Mouse (Mus musculus) intestine, embryonic 14.5 days (tissue): ENCODE data around the gene Rgl2. TPM values are rescaled to one million over a fixed set of nuclear protein-coding genes. Genes with fewer than 3 reads are reported as not detected.
A peak's percentile ranks its signal among the peaks of the same experiment; 100 is the strongest.

Experiments used
- ATAC-seq: fragments of 200-750 bp; cut with Nextera tagmentation; replicated peaks from 2 replicates; pipeline ENCODE4 v1.8.0; 2017; ENCODE audit warnings: low read depth, moderate number of reproducible peaks, moderate TSS enrichment, moderate library complexity; ENCODE audit not compliant: low FRiP score, low TSS enrichment
- DNase-seq: peaks from one replicate; pipeline ENCODE4 v3.0.0-alpha.2; 2018; ENCODE audit warnings: low spot score
- H3K27ac ChIP-seq: fragments of 300-500 bp; sonication (generic); 2 replicates; pipeline ENCODE4 v1.5.1; 2014; ENCODE audit warnings: low read depth, mild to moderate bottlenecking, control low read depth
- H3K27me3 ChIP-seq: fragments of 300-500 bp; sonication (generic); replicated peaks from 2 replicates; pipeline ENCODE4 v1.6.1; 2014; ENCODE audit warnings: low read length, control low read depth; ENCODE audit not compliant: control insufficient read depth, insufficient read depth
- H3K36me3 ChIP-seq: fragments of 300-500 bp; sonication (generic); 2 replicates; pipeline ENCODE4 v1.6.1; 2014; ENCODE audit warnings: low read length, control low read depth; ENCODE audit not compliant: control insufficient read depth, insufficient read depth
- H3K4me1 ChIP-seq: fragments of 300-500 bp; sonication (generic); replicated peaks from 2 replicates; pipeline ENCODE4 v1.6.1; 2014; ENCODE audit warnings: low read length, control low read depth, mixed read lengths; ENCODE audit not compliant: control insufficient read depth, insufficient read depth
- H3K4me2 ChIP-seq: fragments of 300-500 bp; sonication (generic); 2 replicates; pipeline ENCODE4 v1.6.1; 2014; ENCODE audit warnings: low read length
- H3K4me3 ChIP-seq: fragments of 300-500 bp; sonication (generic); 2 replicates; pipeline ENCODE4 v1.5.1; 2014; ENCODE audit warnings: low read depth, low read length, control low read depth, mixed read lengths
- H3K9ac ChIP-seq: fragments of 300-500 bp; sonication (generic); 2 replicates; pipeline ENCODE4 v1.6.1; 2014; ENCODE audit warnings: mild to moderate bottlenecking, low read length
- H3K9me3 ChIP-seq: fragments of 300-500 bp; sonication (generic); 2 replicates; pipeline ENCODE4 v1.6.1; 2016; ENCODE audit warnings: low read length, control low read depth; ENCODE audit not compliant: control insufficient read depth
- WGBS: fragments of 180-500 bp; shearing (Covaris S2); extraction: QIAGEN DNeasy Blood & Tissue Kit; methylation state at CpG from one replicate; pipeline ENCODE4 v1.1.7; 2014; 5-methylcytosine and 5-hydroxymethylcytosine counted together
- polyA plus RNA-seq: library from polyadenylated mRNA; unstranded; fragments of >200 nt; fragmentation: Nextera tagmentation; extraction: Ambion mirVana; gene quantifications from 2 replicates; pipeline ENCODE4 v1.2.1, GENCODE M21; 2014

The Rgl2 gene
- polyA plus RNA-seq, 1 experiment from 2014 or later, result 34.5 TPM

GRCm38 (mm10) chr17:33962876-33963275 is 33.5 kb downstream of the Rgl2 start:
- Histone ChIP-seq H3K4me1 (no peaks in the 10 kb centered on the region), H3K4me2 (no peak overlapping the region), H3K4me3 (no peak overlapping the region), H3K27me3 (no peaks in the 10 kb centered on the region), H3K36me3 (peaks cover 63% of the 10 kb centered on the region), H3K9me3 (no peaks in the 10 kb centered on the region), H3K9ac (no peak overlapping the region), H3K27ac (no peak overlapping the region)
- DNase-seq, result no peak
- 92% methylated on average over 7 of the region's 7 CpGs for WGBS
- no peak for ATAC-seq

- DNase-seq (no peak), ATAC-seq (no peak)
- Histone ChIP-seq H3K36me3 (peaks cover 43% of the 10 kb centered on the region), H3K4me2 (no peak overlapping the region), H3K4me3 (no peak overlapping the region), H3K27ac (no peak overlapping the region), H3K4me1 (no peaks in the 10 kb centered on the region), H3K9ac (no peak overlapping the region), H3K9me3 (no peaks in the 10 kb centered on the region), H3K27me3 (no peaks in the 10 kb centered on the region)
- WGBS, result 87% methylated on average over 17 of the region's 17 CpGs
These were observed 35.9 kb downstream of the Rgl2 start for GRCm38 (mm10) chr17:33965082-33965845.

GRCm38 (mm10) chr17:33965846-33966550 is 36.7 kb downstream of the Rgl2 start:
- WGBS, result 85% methylated on average over 16 of the region's 16 CpGs
- ATAC-seq (no peak), DNase-seq (no peak)
- peaks cover 38% of the 10 kb centered on the region for H3K36me3 ChIP-seq
- H3K27me3 ChIP-seq, result no peaks in the 10 kb centered on the region
- H3K27ac ChIP-seq, result no peak overlapping the region
- H3K4me3 ChIP-seq, result no peak overlapping the region
- H3K9ac ChIP-seq, result no peak overlapping the region
- no peak overlapping the region for H3K4me2 ChIP-seq
- H3K4me1 ChIP-seq, result no peaks in the 10 kb centered on the region
- no peaks in the 10 kb centered on the region for H3K9me3 ChIP-seq

- peak; percentile 50; the same call in 1 of the 2 replicates for ATAC-seq
- Histone ChIP-seq H3K36me3 (peaks cover 13% of the 10 kb centered on the region; the same call in 1 of the 2 replicates), H3K4me1 (no peaks in the 10 kb centered on the region), H3K4me2 (no peak overlapping the region), H3K9ac (no peak overlapping the region), H3K27ac (no peak overlapping the region), H3K9me3 (no peaks in the 10 kb centered on the region), H3K4me3 (no peak overlapping the region), H3K27me3 (no peaks in the 10 kb centered on the region)
- DNase-seq, result peak; percentile 94
- WGBS, result 5% methylated on average over 9 of the region's 9 CpGs
These were observed 39.1 kb downstream of the Rgl2 start for GRCm38 (mm10) chr17:33968489-33968888.

- Histone ChIP-seq H3K4me3 (no peak overlapping the region), H3K27me3 (no peaks in the 10 kb centered on the region), H3K9ac (no peak overlapping the region), H3K36me3 (peaks cover 13% of the 10 kb centered on the region; the same call in 1 of the 2 replicates), H3K4me2 (no peak overlapping the region), H3K27ac (no peak overlapping the region), H3K4me1 (no peaks in the 10 kb centered on the region), H3K9me3 (no peaks in the 10 kb centered on the region)
- WGBS, result 31% methylated on average over 5 of the region's 5 CpGs
- ATAC-seq, result peak; percentile 18; the same call in 1 of the 2 replicates
- no peak for DNase-seq
These were observed 39.6 kb downstream of the Rgl2 start for GRCm38 (mm10) chr17:33968927-33969326.

- no peak overlapping the region for H3K4me3 ChIP-seq
- no peak for ATAC-seq
- H3K9me3 ChIP-seq, result no peaks in the 10 kb centered on the region
- peaks cover 13% of the 10 kb centered on the region; the same call in 1 of the 2 replicates for H3K36me3 ChIP-seq
- 67% methylated on average over 4 of the region's 4 CpGs for whole genome bisulfite sequencing
- H3K27ac ChIP-seq, result no peak overlapping the region
- H3K4me2 ChIP-seq, result no peak overlapping the region
- no peaks in the 10 kb centered on the region for H3K27me3 ChIP-seq
- H3K9ac ChIP-seq, result no peak overlapping the region
- no peaks in the 10 kb centered on the region for H3K4me1 ChIP-seq
- no peak for DNase-seq
These were observed 40.1 kb downstream of the Rgl2 start for GRCm38 (mm10) chr17:33969394-33969793.

GRCm38 (mm10) chr17:33972691-33973090 is 43.3 kb downstream of the Rgl2 start:
- H3K27me3 ChIP-seq, result peaks cover 8% of the 10 kb centered on the region
- ATAC-seq (no peak), DNase-seq (peak; percentile 79)
- no peak overlapping the region for H3K4me3 ChIP-seq
- 0% methylated on average over 1 of the region's 1 CpGs for WGBS
- no peaks in the 10 kb centered on the region for H3K9me3 ChIP-seq
- H3K27ac ChIP-seq, result no peak overlapping the region
- no peak overlapping the region for H3K9ac ChIP-seq
- H3K4me1 ChIP-seq, result no peaks in the 10 kb centered on the region
- H3K4me2 ChIP-seq, result no peak overlapping the region
- no peaks in the 10 kb centered on the region for H3K36me3 ChIP-seq

- no peak for DNase-seq
- Histone ChIP-seq H3K4me2 (no peak overlapping the region), H3K4me3 (no peak overlapping the region), H3K27me3 (peaks cover 17% of the 10 kb centered on the region), H3K9ac (no peak overlapping the region), H3K9me3 (no peaks in the 10 kb centered on the region), H3K27ac (no peak overlapping the region), H3K4me1 (no peaks in the 10 kb centered on the region), H3K36me3 (no peaks in the 10 kb centered on the region)
- ATAC-seq, result no peak
- 60% methylated on average over 3 of the region's 3 CpGs for WGBS
These were observed 44.2 kb downstream of the Rgl2 start for GRCm38 (mm10) chr17:33973572-33973971.
